Mouse (Mus musculus): ENCODE measurements at regions not wholly inside any gene's neighbourhood (a gene's known extent, or its start where the extent isn't known, plus 50 kb on each side); places are given as distances from the start of the nearest gene placed in this dataset.

GRCm38 (mm10) chr8:35999584-35999983, 234.0 kb downstream of the Gm19410 start:
- TF ChIP-seq CTCF (IDR thresholded peaks at IDR 0.05; ENCODE audit: low read depth) (no peak), EP300 (IDR thresholded peaks at IDR 0.05; ENCODE audit: low read depth) (no peak)

All from liver, postnatal 0 days (tissue).